Mouse (Mus musculus) heart, adult 11 months (tissue): ENCODE measurements around the gene Mthfd1.

ENCODE experiments used
- DNase-seq: peaks from one replicate; pipeline ENCODE4 v3.0.0; 2022

The Mthfd1 gene

DNA sequence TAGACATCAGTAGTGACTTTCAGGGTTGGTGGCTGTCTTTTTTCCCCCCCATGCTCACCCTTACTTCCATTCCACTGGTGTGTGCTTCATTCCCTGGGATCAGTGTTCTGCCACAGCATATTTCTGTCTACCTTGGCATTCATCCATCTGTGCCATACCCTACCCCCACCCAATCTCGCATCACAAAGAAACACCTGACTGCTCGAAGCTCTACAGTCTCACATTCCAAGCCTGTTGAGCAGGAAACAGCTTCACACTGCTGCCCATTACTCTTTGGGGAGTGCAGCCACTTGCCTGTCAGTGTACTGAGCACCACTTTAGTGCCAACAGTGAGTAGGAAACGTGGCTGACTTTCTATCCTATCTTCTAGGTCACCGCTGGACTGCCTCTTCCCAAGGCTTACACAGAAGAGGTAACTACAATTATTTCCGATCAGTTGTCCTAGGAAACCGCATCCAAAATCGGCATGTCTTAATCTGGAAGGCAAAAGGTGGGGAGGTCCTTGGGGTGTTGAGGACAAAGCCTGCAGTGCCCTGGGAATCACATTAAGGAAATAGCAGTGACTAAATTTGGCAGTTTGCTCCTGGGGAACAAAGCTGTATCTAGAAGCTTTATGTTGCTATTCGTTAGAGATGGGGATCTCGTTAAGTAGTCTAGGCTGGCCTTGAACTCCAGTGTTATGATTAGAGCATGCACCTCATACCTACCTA is 51.9 kb downstream of the Mthfd1 start:
- DNase-seq: peak; percentile 96

DNA sequence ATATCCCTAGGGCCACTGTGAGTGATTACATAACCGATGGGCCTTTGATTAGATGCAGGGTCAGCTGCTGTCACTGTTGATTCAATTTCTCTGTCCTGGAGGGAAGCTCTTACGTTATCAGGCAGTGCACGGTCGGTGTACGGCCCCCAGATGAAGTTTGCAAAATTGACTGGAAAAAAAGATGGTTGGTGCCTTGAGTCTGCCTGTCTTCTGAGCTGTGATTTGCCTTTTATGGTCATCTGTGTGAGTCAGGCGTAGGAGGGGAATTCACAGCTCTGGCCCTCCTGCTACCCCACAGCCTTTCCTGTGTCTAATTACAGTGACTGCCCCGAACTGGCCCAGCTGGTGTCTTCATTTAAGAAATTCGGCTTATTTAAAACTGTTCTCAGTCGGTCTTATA is 52.9 kb downstream of the Mthfd1 start:
- peak; percentile 98 for DNase-seq

DNA sequence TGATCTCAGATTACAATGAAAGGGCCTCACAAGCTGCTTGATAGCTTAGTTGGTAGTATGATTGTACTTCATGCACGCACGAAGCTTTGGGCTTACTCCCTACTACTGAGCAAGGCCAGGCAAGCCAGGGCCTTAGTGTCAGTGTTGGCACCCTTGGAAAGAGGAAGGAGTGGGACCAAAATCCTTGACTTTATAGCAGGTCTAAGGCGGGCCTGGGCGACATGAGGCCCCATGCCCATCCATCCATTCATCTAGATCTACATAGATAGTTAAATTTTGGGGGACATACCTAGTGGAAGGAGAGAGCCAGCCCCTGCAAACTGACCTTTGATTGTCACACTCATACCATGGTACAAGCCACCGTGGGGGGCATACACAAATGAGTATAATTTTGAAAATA is 53.3 kb downstream of the Mthfd1 start:
- peak; percentile 85 for DNase-seq

DNA sequence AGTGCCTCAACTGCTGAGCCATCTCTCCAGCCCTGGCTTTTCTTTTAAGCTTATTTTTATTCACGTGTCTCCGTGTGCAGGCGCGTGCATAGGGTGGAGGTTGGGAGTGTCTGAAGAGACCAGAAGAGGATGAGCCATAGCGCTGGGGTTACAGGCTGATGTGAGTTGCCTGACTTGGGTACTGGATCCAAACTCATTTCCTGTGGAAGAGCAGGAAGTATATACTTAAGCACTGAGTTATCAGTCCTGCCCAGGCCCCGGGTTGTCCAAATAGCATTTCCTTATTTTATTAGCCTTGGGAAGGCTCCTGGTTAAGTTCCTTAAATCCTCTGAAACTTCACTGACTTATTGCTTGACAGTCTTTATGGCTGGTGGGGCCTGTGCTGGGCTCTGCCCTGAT is 54.9 kb downstream of the Mthfd1 start:
- DNase-seq: peak; percentile 94

DNA sequence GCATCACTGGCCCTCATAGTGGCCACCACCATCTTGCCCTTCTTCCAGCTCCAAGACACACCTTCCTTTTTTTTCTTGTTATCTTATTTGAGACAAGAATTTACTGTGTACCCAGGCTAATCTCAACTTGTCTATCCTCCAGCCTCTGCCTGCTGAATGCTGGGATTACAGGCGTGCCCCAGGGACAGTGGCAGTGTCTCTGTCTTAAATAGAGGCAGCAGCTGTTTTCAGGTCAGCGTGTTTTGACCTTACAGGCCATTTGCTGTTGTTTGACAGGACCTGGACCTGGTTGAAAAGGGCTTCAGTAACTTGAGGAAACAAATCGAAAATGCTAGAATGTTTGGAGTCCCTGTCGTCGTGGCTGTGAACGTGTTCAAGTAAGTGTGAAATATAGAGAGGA is 55.5 kb downstream of the Mthfd1 start:
- DNase-seq: peak; percentile 80

DNA sequence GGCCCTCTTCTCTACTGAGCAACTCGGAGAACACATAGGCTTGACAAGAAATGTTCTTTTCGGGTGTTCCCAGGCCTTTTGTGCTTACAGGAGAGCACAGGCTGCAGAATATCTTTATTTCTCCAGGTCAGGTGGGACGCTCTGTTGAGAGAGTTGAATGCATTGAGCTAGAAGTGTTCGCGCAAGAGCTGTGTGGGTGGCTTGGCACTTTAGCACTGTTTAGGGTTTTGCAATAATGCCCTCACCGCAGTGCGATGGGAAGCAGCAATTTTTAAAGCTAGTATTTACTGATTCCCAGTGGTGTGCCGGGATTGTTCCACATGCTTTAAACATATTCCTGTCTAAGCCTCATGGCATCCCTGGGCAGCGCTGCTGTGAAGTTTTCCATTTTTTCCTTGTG is 56.1 kb downstream of the Mthfd1 start:
- DNase-seq: no peak

DNA sequence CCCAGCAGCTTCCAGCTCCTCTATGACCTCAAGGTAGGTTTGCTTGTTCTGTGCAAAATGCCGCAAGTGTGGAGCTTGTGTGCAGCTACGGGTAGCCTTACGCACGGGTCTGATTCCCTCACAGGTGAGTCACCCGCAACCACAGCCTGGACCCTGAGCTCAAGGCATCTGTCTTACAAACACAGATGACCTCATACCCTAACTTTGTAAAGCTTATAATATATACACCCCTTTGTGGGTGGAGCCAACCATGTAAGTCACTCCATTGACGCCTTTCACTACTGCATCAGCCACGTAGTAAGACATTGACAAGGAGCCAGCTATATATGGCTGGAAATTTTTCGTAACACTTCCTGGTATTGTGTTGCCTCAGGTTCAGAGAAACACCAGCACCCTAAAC is 56.9 kb downstream of the Mthfd1 start:
- peak; percentile 87 for DNase-seq

DNA sequence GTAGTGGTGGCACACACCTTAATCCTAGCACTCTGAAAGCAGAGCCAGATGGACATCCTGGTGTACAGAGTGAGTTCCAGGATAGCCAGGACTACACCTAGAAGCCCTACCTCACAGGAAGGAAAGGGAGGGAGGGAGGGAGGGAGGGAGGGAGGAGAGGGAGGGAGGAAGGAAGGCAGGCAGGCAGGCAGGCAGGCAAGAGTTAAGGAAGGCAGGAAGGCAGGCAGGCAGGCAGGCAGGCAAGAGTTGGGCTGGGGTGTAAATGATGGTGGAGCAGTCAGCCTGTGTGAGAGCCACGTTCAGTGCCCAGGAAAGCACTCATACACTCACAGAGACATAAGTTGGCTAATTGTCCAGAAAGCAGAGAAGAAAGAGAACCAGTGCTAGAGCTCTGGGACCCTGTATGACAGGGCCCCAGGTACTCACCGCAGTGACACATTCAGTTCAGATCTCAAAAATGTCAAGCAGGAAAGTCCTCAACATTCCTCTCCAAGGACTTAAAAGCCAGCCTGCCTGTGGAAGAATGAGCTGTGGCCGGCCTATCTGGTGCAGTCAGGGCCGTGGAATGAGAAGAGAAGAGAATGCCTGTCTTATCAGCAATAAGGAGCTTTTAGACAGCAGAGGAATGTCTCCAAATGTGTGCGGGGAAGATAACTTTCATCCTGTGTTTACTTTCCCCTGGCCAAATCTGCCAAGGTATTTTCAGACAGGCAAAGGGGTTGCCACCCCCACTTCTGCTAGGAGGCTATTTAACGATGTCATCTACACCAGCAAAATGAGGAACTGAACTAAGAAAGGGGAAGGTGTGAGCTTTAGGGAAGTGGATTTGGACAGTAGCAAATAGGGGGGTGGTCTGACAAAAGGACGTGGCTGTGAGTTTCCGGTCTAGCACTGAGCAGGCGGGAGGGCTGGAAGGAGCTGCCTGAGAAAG is 63.4 kb downstream of the Mthfd1 start:
- peak; percentile 92 for DNase-seq

DNA sequence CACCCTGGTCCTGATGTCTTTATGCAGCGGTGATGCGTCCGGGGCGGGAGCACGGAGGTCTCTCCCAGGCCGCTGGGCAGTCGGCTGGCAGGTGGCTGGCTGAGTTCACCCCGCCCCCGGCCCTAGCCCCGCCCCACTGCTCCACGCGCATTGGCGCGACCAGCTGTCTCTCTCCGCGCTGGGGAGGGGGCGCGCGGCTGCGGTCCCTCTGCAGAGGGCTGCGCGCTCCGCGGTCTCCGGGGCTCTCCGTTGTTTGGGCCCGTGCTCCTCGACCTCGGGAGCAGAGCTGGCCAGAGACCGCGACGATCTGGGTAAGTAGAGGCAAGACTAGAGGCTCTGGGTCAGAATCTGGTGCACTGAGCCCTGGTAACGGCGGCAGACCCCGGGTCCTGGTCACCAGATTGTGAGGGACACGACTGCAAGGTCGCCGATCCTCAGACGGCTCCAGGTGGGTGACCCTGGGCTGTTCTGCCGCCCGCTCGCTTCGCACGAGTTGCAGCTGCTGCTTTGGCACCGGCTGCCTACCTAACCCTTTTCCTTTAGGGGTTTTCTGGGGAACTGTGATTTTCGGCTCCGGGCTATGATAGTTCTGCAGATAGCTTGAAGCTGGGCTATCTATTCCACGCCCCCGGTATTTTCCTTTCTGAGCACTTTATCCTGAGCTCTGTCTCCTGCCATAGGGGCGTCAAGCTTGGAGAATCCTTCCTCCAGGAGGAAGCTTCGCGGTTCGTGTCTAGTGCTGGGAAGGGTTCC is 69.8 kb downstream of the Mthfd1 start, which contains the start of gene Akap5:
Gene Akap5 (plus strand): TSS at position 213 of the 753 bp plus-strand sequence.
- DNase-seq: peak; percentile 97

DNA sequence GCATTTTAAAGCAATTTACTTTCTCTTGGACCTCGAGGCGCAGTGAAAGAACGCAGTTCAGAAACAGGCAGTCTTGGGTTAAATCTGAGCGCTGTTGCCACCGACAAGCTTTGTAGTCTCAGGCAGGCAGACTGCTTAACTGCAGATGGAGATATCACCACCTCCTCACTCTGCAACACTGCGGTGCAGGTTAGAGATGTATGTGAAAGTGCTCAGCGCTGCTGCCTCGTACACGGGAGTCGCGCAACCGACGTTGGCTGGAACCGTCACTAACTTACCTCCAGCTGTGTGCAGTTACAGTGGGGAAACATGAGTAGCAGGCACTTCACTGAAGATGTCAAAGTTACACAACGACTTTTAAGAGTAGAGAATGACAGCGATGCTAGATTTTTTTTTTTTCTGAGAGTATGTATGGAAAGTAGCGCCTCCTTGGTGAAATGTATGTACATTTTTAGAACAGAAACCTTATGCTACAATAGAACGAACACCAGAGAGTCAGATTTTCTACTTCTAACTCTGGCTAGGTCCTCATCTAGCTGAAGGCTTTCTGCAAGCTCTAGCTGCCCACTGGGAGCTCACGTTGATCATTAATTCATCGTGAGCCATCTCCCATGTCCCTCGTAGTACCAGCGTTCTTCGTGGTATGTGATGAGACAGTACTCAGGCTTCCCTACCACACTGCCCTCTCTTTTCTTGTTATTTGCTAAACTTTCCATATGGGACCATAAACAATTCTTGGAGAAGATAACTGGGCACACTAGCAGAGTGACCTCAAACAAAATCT is 71.5 kb downstream of the Mthfd1 start:
- peak; percentile 64 for DNase-seq

DNA sequence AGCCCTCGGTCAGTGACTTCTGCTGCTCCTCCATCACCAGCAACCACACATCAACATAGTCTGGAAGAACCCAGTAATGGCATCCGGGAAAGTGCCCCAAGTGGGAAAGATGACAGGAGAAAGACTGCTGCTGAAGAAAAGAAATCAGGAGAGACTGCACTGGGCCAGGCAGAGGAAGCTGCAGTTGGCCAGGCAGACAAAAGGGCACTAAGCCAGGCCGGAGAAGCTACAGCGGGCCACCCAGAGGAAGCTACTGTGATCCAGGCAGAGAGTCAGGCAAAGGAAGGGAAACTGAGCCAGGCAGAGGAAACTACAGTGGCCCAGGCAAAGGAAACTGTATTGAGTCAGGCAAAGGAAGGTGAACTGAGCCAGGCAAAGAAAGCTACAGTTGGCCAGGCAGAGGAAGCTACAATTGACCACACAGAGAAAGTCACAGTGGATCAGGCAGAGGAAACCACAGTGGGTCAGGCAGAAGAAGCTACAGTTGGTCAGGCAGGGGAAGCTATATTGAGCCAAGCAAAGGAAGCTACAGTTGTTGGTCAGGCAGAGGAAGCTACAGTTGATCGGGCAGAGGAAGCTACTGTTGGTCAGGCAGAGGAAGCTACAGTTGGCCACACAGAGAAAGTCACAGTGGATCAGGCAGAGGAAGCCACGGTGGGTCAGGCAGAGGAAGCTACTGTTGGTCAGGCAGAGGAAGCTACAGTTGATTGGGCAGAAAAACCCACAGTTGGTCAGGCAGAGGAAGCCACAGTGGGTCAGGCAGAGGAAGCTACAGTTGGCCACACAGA is 73.7 kb downstream of the Mthfd1 start:
- peak; percentile 66 for DNase-seq

DNA sequence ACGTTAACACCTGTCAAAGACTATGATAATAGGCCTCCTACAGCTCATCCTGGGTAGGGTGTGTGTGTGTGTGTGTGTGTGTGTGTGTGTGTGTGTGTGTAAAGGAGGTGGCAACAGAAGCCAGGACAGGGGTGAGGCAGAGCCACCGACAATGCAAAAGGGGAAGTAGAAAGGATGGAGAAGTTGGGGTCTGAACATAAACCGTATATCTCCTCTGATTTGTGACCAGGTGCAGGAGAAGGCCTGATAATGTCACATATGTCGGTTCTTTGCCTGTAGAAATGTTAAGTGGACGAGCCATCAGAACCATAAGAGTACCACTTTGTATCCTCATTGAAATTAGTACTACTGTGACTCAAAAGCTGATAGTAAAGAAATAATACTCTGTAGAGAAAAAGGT is 78.6 kb downstream of the Mthfd1 start:
- DNase-seq: peak; percentile 8

DNA sequence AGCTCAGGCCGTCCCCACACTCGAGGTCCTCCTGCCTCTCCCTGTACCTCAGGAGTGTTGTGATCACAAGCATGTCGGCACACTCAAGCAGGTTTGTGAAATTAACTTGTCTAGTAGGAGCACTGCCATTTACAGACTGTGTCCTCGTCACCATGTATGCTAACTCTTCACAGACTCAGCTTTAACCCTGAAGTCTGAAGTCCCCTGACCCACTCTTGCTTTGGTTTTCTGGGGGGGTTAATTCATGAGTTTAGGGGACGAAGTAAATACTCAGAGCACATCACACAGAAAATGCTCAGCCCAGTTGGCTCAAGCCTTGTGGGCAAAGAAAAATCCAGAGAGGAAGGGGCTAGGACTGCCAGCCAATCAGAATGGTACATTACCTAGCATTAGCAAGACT is 80.5 kb downstream of the Mthfd1 start:
- peak; percentile 80 for DNase-seq

DNA sequence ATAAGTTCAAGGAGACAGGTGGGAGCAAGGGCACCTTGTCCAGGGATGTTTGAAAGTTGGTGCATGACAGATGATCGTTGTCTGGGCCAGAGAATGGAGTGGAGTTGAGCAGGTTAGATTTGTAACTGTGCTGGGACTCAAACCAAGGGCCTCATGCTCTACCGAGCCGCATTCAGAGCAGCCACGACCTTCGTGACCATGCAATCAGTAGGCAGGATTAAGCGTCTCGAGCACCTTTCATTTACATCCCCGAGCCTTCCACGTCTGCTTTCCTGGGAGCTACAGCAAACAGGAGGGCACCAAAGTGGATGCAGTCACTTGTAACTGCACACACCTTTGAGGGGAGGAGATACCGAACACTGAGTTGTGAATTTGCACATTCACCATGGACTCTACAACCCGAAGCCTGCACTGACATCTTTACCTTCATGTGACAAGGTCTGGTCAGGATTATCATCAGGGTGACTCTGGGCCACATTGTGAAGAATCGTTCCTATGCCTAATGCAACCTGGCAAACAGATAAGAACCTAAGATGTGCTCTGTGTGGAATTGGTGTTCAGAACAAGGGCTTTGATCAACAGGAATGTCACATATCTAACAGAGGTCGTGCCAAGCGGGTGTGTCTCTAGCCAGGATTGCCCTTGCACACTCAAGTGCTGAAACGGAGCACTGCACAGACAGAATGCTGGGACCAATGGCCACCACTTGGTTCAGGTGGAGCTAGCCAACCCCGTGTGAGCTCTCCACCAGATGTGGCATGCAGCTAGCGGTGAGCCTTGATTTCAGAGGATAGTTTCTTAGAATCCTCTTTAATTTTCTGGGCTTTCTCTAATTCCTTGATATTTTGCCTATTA is 81.2 kb downstream of the Mthfd1 start:
- peak; percentile 68 for DNase-seq

DNA sequence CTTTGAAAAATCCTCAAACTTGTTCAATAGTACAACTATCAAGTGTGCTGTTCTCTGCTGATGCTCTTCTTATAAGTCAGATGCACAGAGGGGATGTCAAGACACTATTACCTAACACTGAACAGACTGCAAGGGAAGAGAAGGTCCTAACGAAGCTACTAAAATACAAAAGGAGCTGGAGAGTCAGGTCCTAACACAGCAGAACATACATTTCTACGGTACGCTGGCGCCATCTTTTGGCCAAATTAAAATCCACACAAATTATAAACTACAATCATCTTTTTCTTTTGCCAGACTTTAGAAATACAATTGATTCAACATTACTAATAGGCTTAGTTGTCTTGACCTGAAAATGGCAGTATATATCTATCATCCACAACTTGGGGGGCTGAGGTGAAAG is 86.0 kb downstream of the Mthfd1 start:
- no peak for DNase-seq

DNA sequence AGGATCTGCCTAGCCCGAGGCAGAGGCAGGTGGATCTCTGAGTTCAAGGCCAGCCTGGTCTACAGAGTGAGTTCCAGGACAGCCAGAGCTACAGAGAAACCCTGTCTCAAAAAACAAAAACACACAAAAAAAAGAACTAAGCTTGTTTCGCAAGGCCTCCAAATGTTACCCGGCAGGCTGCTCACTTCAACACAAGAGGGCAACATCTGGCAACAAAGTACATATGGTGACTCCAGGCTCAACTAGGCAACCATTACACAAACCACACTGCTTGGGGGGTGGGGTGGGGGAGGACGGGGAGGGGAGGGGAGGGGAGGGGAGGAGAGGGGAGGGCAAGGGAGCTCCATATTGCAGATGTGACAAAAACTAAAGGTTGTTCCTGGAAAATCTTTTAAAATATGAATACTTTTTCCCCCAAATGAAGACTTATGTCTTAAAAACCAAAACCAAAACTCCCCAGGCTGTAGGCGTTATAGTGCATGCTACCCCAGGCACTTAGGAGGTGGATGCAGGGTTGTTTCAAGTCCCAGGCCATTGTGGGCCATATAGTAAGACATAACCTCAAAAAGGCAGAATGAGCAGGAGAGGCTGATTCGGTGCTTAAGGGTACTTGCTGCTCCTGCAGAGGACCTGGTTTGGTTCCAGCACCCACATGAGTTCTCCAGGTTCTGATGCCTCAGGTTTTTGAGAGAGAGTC is 90.8 kb downstream of the Mthfd1 start:
- no peak for DNase-seq

DNA sequence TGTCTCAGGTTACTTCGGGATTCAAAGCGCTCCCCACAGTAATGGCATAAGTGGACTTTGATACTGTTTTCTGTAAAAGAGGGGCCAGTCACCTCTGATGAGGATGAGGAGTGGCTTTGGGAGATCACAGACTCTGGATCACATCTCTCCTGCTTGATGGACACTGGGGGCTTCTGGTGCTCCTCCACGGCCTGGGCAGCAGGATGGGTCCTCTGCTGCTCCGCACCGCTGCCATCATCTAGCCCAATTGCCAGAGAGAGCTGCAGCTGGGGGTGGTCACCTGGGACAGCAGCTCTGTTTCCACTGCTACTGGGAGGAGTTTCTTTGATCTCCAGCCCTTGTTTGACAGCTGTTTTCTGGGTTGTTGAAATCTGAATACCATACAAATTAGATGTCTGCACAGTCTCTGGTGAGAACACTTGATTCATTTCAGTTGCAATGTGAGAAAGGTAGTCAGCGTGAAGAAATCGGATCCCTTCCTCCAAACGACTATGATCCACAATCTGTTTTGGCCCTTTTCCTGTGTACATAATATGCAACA is 94.7 kb downstream of the Mthfd1 start:
- DNase-seq: no peak

DNA sequence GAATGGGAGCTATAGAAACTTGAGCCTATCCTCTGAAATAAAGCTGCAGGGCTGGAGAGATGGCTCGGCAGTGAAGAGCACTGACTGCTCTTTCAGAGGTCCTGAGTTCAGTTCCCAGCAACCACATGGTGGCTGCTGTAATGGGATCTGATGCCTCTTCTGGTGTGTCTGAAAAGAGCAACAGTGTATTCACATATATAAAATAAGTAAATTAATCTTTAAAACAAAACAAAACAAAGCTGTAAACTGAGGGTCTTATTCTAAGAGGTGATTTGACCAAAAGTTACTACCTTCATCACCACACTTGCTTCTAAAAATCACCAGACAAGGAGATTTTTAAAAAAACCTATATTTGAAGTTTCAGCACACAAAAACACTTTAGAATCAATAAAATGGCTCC is 105.8 kb downstream of the Mthfd1 start:
- DNase-seq: no peak

DNA sequence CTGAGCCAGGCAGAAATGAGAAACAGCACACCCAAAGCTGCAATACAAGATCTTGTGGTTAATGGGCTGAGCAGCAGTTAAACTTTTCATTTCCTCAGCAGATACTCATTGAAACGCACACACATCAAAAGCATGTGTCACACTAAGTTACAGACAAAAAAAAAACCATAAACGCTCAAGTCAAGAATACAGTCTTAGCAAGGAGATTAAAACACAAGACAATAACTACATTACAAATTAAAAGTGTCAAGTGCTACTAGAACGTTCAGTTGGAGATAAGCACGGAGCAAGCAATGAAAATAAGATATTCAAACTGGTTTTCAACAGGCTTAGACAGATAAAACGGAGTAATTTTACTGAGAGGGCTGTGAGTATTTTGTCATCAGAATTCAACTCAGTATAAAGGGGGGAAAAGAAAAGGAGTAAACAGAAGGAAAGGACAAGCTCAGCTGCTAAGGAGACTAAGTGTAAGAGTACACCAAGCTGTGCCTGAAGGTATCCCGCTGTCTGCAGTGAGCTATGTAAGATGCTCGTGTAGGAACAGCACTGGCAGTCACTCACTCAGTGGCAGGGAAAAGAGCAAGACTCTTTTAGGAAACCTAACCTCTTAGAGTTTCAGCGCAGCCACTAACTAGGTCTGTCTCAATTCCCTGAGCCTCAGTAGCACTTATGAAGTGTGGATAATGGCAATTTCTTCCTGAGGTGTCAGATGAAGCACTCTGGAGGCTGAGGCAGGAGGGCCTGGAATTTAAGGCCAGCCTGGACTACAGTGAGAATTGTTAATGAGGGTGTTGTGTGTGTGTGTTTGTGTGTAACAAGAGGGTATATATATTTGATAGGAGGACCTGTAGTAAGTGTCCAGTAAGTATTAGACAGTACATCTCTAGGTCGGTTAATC is 106.6 kb downstream of the Mthfd1 start:
- DNase-seq: no peak
